Mouse (Mus musculus) kidney, adult 8-10 months (tissue): ENCODE results near the gene Igdcc4.
"Not testable (repeated sequence)": the region's sequence is repeated elsewhere in the genome, so short reads cannot be mapped to it uniquely, and the experiment has no call there.

Experiments used
- DNase-seq, 2 experiments: peaks; one replicate each; pipeline ENCODE4 v3.0.0; 2022

Igdcc4 gene

GRCm38 (mm10) chr9:65100991-65101685 is at the start of gene Igdcc4:
Igdcc4 (plus strand) TSS chr9:65101486.
- no peak for DNase-seq

GRCm38 (mm10) chr9:65064251-65064650 is 37.0 kb upstream of the Igdcc4 start:
- DNase-seq, result no peak

- DNase-seq, result no peak
Observed at GRCm38 (mm10) chr9:65070587-65070986, 30.7 kb upstream of the Igdcc4 start.

- DNase-seq, result no peak
Observed at GRCm38 (mm10) chr9:65073555-65073954, 27.7 kb upstream of the Igdcc4 start.

GRCm38 (mm10) chr9:65074251-65074650 is 27.0 kb upstream of the Igdcc4 start:
- no peak for DNase-seq

- DNase-seq, result no peak
Observed at GRCm38 (mm10) chr9:65074855-65075493, 26.3 kb upstream of the Igdcc4 start.

- DNase-seq, result no peak
Observed at GRCm38 (mm10) chr9:65077536-65077935, 23.8 kb upstream of the Igdcc4 start.

GRCm38 (mm10) chr9:65080141-65080540 is 21.1 kb upstream of the Igdcc4 start:
- not testable (repeated sequence) for DNase-seq

- no peak for DNase-seq
Observed at GRCm38 (mm10) chr9:65083075-65083765, 18.1 kb upstream of the Igdcc4 start.

- DNase-seq, result no peak
Observed at GRCm38 (mm10) chr9:65084198-65084807, 17.0 kb upstream of the Igdcc4 start.

- no peak for DNase-seq
Observed at GRCm38 (mm10) chr9:65085270-65085669, 16.0 kb upstream of the Igdcc4 start.

- no peak for DNase-seq
Observed at GRCm38 (mm10) chr9:65086801-65087200, 14.5 kb upstream of the Igdcc4 start.

GRCm38 (mm10) chr9:65087490-65087889 is 13.8 kb upstream of the Igdcc4 start:
- DNase-seq, result no peak

GRCm38 (mm10) chr9:65094237-65094636 is 7.0 kb upstream of the Igdcc4 start:
- DNase-seq, result no peak

GRCm38 (mm10) chr9:65101686-65102376 is 545 bp downstream of the Igdcc4 start:
- DNase-seq, result no peak

- no peak for DNase-seq
Observed at GRCm38 (mm10) chr9:65102377-65103172, 1.3 kb downstream of the Igdcc4 start.

GRCm38 (mm10) chr9:65103173-65103752 is 2.0 kb downstream of the Igdcc4 start:
- DNase-seq, result no peak

- no peak for DNase-seq
Observed at GRCm38 (mm10) chr9:65106821-65107220, 5.5 kb downstream of the Igdcc4 start.

GRCm38 (mm10) chr9:65107893-65108292 is 6.6 kb downstream of the Igdcc4 start:
- DNase-seq, result no peak

GRCm38 (mm10) chr9:65109132-65110072 is 8.1 kb downstream of the Igdcc4 start:
- DNase-seq, result no peak
